ENCODE assay signal across 8 mouse cellular contexts in genomic region chr12:16894396-16895220, GRCm38 (mm10). TPM values are rescaled to one million over a fixed set of nuclear protein-coding genes. Genes with fewer than 3 reads are reported as not detected.
A peak's percentile ranks its signal among the peaks of the same experiment; 100 is the strongest.
DNase-seq lines count a peak whose midpoint lies in the region; ATAC-seq and TF ChIP-seq lines count a peak whose summit lies in the region.

Rock2 (plus strand) TSS chr12:16894895.

- no peaks in the 10 kb centered on the region for H3K9me3 ChIP-seq in hindbrain, embryonic 16.5 days (ENCODE audit: control insufficient read depth, low read length)

- peak within 1 kb of the TSS; percentile 99 for H3K4me3 ChIP-seq in gastrocnemius, adult 2 months
- H3K4me3 ChIP-seq in hindbrain, embryonic 16.5 days (ENCODE audit: low read length), result peak within 1 kb of the TSS; percentile 82

- no peaks in the 10 kb centered on the region for H3K27me3 ChIP-seq in hindbrain, embryonic 16.5 days (replicated peaks; ENCODE audit: control insufficient read depth, insufficient read depth, low read length)

- under 1% methylated on average over 57 of the region's 130 CpGs for WGBS in hindbrain, embryonic 16.5 days

- peak within 1 kb of the TSS; percentile 89 for H3K9ac ChIP-seq in hindbrain, embryonic 16.5 days (ENCODE audit: low read depth, low read length)

- peak; percentile 72 for ATAC-seq in activated CD4-positive, CD25-positive, alpha-beta regulatory T cell, adult 4 months
- peak; percentile 67 for ATAC-seq in common myeloid progenitor, adult 5-6 weeks (replicated peaks; ENCODE audit: low read depth, poor library complexity, severe bottlenecking)
- ATAC-seq in hindbrain, embryonic 16.5 days, result peak; percentile 93
- peak; percentile 69 for ATAC-seq in megakaryocyte, adult 5-6 weeks (ENCODE audit: poor library complexity, severe bottlenecking)

- no peak for TF ChIP-seq CTCF in gastrocnemius, adult 2 months (IDR thresholded peaks at IDR 0.05)

- intact Hi-C loops in gastrocnemius, adult 2 months (cut with DNase I), result loop anchor here (2.0 to 5.0 kb wide), 4 partner anchors 38 to 72 kb away; no protein-coding TSS in a partner anchor

- H3K36me3 ChIP-seq in hindbrain, embryonic 16.5 days (ENCODE audit: control insufficient read depth, insufficient read depth, low read length), result no peaks in the 10 kb centered on the region

- H3K4me1 ChIP-seq in hindbrain, embryonic 16.5 days (ENCODE audit: control insufficient read depth, insufficient read depth, low read depth, low read length), result peaks cover 19% of the 10 kb centered on the region

- H3K4me2 ChIP-seq in hindbrain, embryonic 16.5 days (ENCODE audit: low read length), result peak within 1 kb of the TSS; percentile 87

- DNase-seq in gastrocnemius, adult 2 months, result peak; percentile 95
- DNase-seq in left cerebral cortex, adult 8-10 months (ENCODE audit: low spot score in 2 of 2), result peak; percentile 64 to 69
- peak; percentile 78 for DNase-seq in retina, postnatal 7 days (ENCODE audit: low read depth, low spot score)
- DNase-seq in urinary bladder, adult 18-20 months (ENCODE audit: low spot score in 2 of 2), result peak; percentile 80 to 81

- peak within 1 kb of the TSS; percentile 99 for H3K27ac ChIP-seq in gastrocnemius, adult 2 months
- peak within 1 kb of the TSS; percentile 94 for H3K27ac ChIP-seq in hindbrain, embryonic 16.5 days (ENCODE audit: low read depth, low read length)

RNA-seq across cellular contexts. Expression of gene Rock2, which starts in this region (rescaled TPM):
- polyA plus RNA-seq in activated CD4-positive, CD25-positive, alpha-beta regulatory T cell, adult 4 months (2017; shearing (Covaris generic)), result 10 to 100 TPM; 10.8 to 11.3 TPM
- 78.2 and 80.4 TPM in 2 replicates for total RNA-seq in common myeloid progenitor, adult 5-6 weeks (2017)
- total RNA-seq in gastrocnemius, adult 2 months (2021), result 100 to 1,000 TPM in 1 of 2 experiments, 10 to 100 TPM in 1; 86.0 to 103 TPM
- polyA plus RNA-seq in hindbrain, embryonic 16.5 days (2015; fragmentation: Nextera tagmentation; extraction: Ambion mirVana), result 9.6 and 10.9 TPM in 2 replicates
- total RNA-seq in left cerebral cortex, adult 8-10 months (2022), result 100 to 1,000 TPM; 122 to 132 (median 129) TPM
- 53.0 and 63.4 TPM in 2 replicates for total RNA-seq in megakaryocyte, adult 5-6 weeks (2015)
- total RNA-seq in megakaryocyte, adult 5-6 weeks (2017), result 65.0 and 75.9 TPM in 2 replicates

Comparison
In these comparisons a context has a peak if more than half of its experiments do, and no peak if none do; other contexts are left out.
1. Peak in every context shown above with its lines: DNase-seq, ATAC-seq, H3K4me3 ChIP-seq and H3K27ac ChIP-seq.